Mouse (Mus musculus) embryonic facial prominence, embryonic 11.5 days (tissue): ENCODE measurements around the gene Wdr41. TPM values are rescaled to one million over a fixed set of nuclear protein-coding genes. Genes with fewer than 3 reads are reported as not detected.
A peak's percentile ranks its signal among the peaks of the same experiment; 100 is the strongest.

Experiments
- ATAC-seq: fragments of 200-750 bp; cut with Nextera tagmentation; replicated peaks from 2 replicates; pipeline ENCODE4 v1.8.0; 2017; ENCODE audit warnings: low read depth; ENCODE audit not compliant: insufficient number of reproducible peaks, low FRiP score, low TSS enrichment
- DNase-seq: peaks from one replicate; pipeline ENCODE4 v3.0.0-alpha.2; 2015; ENCODE audit warnings: low spot score
- H3K27ac ChIP-seq: fragments of 300-500 bp; sonication (generic); replicated peaks from 2 replicates; pipeline ENCODE4 v1.5.1; 2014; ENCODE audit warnings: mild to moderate bottlenecking, low read depth, low read length, control low read depth
- H3K27me3 ChIP-seq: fragments of 300-500 bp; sonication (generic); 2 replicates; pipeline ENCODE4 v1.6.1; 2014; ENCODE audit warnings: mild to moderate bottlenecking, low read length, moderate library complexity, mixed read lengths; ENCODE audit not compliant: control insufficient read depth, insufficient read depth
- H3K36me3 ChIP-seq: fragments of 300-500 bp; sonication (generic); replicated peaks from 2 replicates; pipeline ENCODE4 v1.6.1; 2014; ENCODE audit warnings: low read depth, mild to moderate bottlenecking, low read length, moderate library complexity, mixed read lengths; ENCODE audit not compliant: control insufficient read depth, insufficient read depth
- H3K4me1 ChIP-seq: fragments of 300-500 bp; sonication (generic); 2 replicates; pipeline ENCODE4 v1.6.1; 2014; ENCODE audit warnings: low read length, mixed read lengths; ENCODE audit not compliant: control insufficient read depth, insufficient read depth
- H3K4me2 ChIP-seq: fragments of 300-500 bp; sonication (generic); 2 replicates; pipeline ENCODE4 v1.6.1; 2014; ENCODE audit warnings: low read depth, mild to moderate bottlenecking, control low read depth, low read length, moderate library complexity
- H3K4me3 ChIP-seq: fragments of 300-500 bp; sonication (generic); 2 replicates; pipeline ENCODE4 v1.5.1; 2014; ENCODE audit warnings: low read depth, low read length, control low read depth
- H3K9ac ChIP-seq: fragments of 300-500 bp; sonication (generic); replicated peaks from 2 replicates; pipeline ENCODE4 v1.6.1; 2014; ENCODE audit warnings: mild to moderate bottlenecking, control low read depth, low read length
- H3K9me3 ChIP-seq: fragments of 300-500 bp; sonication (generic); replicated peaks from 2 replicates; pipeline ENCODE4 v1.6.1; 2016; ENCODE audit warnings: mild to moderate bottlenecking, low read length, inconsistent platforms, mixed read lengths; ENCODE audit not compliant: control insufficient read depth
- WGBS: fragments of 180-500 bp; shearing (Covaris S2); extraction: QIAGEN DNeasy Blood & Tissue Kit; methylation state at CpG from one replicate; pipeline ENCODE4 v1.1.7; 2014; 5-methylcytosine and 5-hydroxymethylcytosine counted together
- polyA plus RNA-seq: library from polyadenylated mRNA; unstranded; fragments of >200 nt; fragmentation: Nextera tagmentation; extraction: Ambion mirVana; gene quantifications from 2 replicates; pipeline ENCODE4 v1.2.1, GENCODE M21; 2014

Wdr41 gene
- polyA plus RNA-seq, 1 experiment from 2014 or later, result 21.1 TPM

DNA sequence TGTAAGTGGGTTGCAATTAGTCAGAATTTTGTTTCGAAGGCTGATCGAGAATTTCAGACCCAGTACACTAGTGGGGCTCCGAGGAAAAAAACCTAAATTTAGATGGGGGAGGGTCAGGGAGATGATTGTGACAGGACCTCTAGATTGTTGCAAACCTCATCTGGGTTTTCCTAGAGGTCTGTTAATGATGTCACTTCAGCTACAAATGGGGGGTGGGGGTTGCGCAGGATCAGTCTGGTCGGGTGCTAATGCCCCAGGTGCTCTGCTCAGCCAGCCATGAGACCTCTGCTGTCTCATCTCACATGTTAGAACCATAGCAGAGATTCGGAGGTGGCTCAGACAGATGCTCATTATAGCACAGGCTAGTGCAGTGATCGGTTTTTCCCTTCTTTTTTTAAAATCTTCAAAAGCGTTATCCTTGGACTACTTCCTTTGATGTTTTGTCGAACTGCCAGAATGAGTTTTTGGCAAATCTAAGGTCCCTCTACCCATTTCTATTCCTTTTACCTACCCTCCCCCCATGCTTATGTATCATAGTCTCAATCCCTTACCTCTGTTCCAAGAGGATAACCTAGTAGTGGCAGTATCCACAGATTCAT lies 64.1 kb downstream of the Wdr41 start:
- DNase-seq (no peak), ATAC-seq (no peak)
- WGBS, result 84% methylated on average over 9 of the region's 9 CpGs
- no peaks in the 10 kb centered on the region for H3K36me3 ChIP-seq
- H3K9ac ChIP-seq, result no peak overlapping the region
- H3K27ac ChIP-seq, result no peak overlapping the region
- H3K9me3 ChIP-seq, result no peaks in the 10 kb centered on the region
- no peaks in the 10 kb centered on the region for H3K27me3 ChIP-seq
- H3K4me3 ChIP-seq, result no peak overlapping the region
- H3K4me2 ChIP-seq, result no peak overlapping the region
- H3K4me1 ChIP-seq, result no peaks in the 10 kb centered on the region

DNA sequence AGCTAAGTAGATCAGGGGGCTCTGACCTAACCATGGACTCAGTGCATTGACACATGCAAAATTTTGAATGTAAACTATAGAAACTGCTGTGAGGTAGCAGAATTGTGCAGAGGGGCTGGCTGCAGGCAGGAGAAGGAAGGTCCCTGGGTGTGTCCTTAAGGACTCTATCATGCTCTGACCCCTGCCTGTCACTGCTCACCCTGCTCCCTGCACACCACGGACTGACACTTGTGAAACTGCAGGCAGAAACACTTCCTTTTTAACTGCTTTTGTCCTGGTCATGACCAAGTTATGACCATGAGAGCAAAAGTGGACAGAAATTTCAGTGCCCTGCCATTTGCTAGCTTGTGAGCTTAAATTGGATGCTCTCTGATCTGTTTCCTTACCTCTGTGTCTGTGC lies 68.0 kb downstream of the Wdr41 start:
- WGBS, result 68% methylated on average over 1 of the region's 1 CpGs
- H3K36me3 ChIP-seq, result no peaks in the 10 kb centered on the region
- no peak overlapping the region for H3K4me3 ChIP-seq
- H3K27me3 ChIP-seq, result no peaks in the 10 kb centered on the region
- ATAC-seq (no peak), DNase-seq (no peak)
- no peaks in the 10 kb centered on the region for H3K9me3 ChIP-seq
- no peak overlapping the region for H3K27ac ChIP-seq
- no peaks in the 10 kb centered on the region for H3K4me1 ChIP-seq
- no peak overlapping the region for H3K9ac ChIP-seq
- no peak overlapping the region for H3K4me2 ChIP-seq

DNA sequence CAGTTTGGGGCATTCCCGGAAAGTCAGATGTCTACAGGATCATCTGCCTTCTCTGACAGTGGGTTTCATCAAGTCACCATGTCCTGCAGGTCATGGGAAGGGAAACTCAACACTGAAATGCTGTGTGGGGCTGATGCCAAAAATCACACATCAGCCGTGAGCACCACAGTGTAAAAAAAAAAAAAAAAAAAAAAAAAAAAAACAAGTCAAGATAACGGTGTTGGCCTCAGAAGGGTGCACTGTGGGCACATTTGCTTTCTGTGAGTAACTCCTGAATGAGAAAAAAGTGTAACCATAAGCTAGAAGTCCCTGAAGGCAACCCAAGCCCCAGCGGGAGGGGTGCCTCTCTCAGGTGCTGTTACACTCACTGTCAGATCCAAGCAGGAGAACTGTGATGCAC lies 74.3 kb downstream of the Wdr41 start:
- DNase-seq (no peak), ATAC-seq (no peak)
- Histone ChIP-seq H3K9ac (no peak overlapping the region), H3K36me3 (no peaks in the 10 kb centered on the region), H3K4me1 (no peaks in the 10 kb centered on the region), H3K4me3 (no peak overlapping the region), H3K9me3 (no peaks in the 10 kb centered on the region), H3K27ac (no peak overlapping the region), H3K27me3 (no peaks in the 10 kb centered on the region), H3K4me2 (no peak overlapping the region)
- WGBS, result 86% methylated on average over 4 of the region's 4 CpGs

DNA sequence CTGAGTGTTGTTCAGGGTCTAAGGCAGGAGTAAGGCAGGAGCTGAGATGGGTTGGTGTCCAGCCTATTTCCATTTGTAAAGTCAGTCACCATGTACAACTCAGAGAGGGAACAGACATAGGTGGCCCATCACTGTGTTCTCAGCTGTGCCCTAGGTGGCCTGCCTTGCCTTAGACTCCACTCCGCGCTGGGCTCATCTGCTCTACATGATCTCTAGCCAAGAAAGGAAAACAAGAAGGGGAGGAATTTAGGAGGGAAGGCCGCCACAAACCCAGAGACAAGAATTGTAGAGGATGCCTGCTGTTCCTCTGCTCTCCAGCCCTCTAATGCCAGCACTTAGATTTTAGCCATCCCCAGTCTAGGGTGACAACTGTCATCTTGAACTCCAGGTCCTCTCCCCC lies 76.3 kb downstream of the Wdr41 start:
- Histone ChIP-seq H3K27me3 (no peaks in the 10 kb centered on the region), H3K4me1 (no peaks in the 10 kb centered on the region; the same call in 1 of the 2 replicates), H3K9me3 (no peaks in the 10 kb centered on the region), H3K4me2 (no peak overlapping the region), H3K9ac (no peak overlapping the region), H3K4me3 (no peak overlapping the region), H3K27ac (no peak overlapping the region), H3K36me3 (no peaks in the 10 kb centered on the region)
- DNase-seq, result no peak
- no peak for ATAC-seq
- WGBS, result 95% methylated on average over 3 of the region's 3 CpGs

DNA sequence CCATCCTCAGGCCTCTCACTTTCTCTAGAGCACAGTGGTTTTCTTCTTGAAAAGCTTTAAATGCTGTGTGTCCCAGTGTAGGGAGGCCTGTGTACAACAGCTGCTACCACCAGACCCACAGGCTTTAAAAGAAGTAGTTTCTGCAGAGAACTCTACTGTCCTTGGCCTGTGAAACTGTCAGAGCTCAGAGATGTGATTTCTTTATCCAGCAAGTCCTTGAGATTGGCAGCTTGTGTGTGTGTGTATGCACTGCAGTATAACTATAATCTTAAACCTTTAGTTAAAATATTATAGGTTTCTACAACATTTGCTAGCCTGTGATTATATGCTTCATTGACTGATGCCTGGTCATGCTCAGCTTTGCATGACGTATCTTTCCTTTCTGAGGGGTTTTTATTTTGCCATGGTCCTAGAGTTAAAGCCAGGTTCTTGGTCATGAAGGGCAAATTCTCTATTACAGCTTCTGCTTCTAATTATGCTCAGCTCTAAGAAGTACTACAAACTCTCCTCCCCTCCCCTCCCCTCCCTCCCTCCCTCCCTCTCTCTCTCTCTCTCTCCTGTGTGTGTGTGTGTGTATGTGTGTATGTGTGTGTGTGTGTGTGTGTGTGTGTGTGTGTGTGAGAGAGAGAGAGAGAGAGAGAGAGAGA lies 79.7 kb downstream of the Wdr41 start:
- Histone ChIP-seq H3K4me3 (no peak overlapping the region), H3K4me1 (no peaks in the 10 kb centered on the region; the same call in 1 of the 2 replicates), H3K9ac (no peak overlapping the region), H3K9me3 (no peaks in the 10 kb centered on the region), H3K4me2 (no peak overlapping the region), H3K27ac (no peak overlapping the region), H3K27me3 (no peaks in the 10 kb centered on the region), H3K36me3 (no peaks in the 10 kb centered on the region)
- peak; percentile 65; the same call in 1 of the 2 replicates for ATAC-seq
- WGBS, result 35% methylated on average over 1 of the region's 1 CpGs
- peak; percentile 68 for DNase-seq

GRCm38 (mm10) chr13:95056501-95057280 lies 80.5 kb downstream of the Wdr41 start:
- Histone ChIP-seq H3K4me2 (no peak overlapping the region), H3K9ac (no peak overlapping the region), H3K36me3 (no peaks in the 10 kb centered on the region), H3K9me3 (no peaks in the 10 kb centered on the region), H3K27ac (no peak overlapping the region), H3K27me3 (no peaks in the 10 kb centered on the region), H3K4me3 (no peak overlapping the region), H3K4me1 (no peaks in the 10 kb centered on the region; the same call in 1 of the 2 replicates)
- DNase-seq, result no peak
- WGBS, result 80% methylated on average over 11 of the region's 11 CpGs
- no peak for ATAC-seq

DNA sequence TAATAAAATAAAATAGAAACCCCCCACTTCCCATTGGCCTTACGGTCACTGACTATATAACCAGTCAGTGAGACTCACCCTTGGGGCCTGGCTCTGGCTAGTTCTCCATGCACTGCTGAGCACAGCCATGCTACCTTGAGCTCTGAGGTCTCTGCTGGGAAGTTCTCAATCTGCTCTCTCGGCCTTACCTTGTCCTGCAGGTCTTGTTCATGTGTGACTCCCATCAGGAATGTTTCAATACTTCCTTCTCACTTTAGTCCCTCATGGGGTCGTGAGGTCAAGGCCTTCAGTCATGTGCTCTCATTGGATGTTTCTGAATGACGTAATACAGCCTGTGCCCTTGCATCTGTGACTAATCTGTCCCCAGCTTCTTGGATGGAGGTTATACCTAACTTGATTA lies 82.7 kb downstream of the Wdr41 start:
- no peaks in the 10 kb centered on the region for H3K36me3 ChIP-seq
- no peaks in the 10 kb centered on the region for H3K9me3 ChIP-seq
- H3K9ac ChIP-seq, result no peak overlapping the region
- no peak for DNase-seq
- ATAC-seq, result no peak
- H3K4me1 ChIP-seq, result no peaks in the 10 kb centered on the region; the same call in 1 of the 2 replicates
- no peaks in the 10 kb centered on the region for H3K27me3 ChIP-seq
- no peak overlapping the region for H3K27ac ChIP-seq
- no peak overlapping the region for H3K4me3 ChIP-seq
- WGBS, result 74% methylated on average over 4 of the region's 4 CpGs
- H3K4me2 ChIP-seq, result no peak overlapping the region
